In the genomic region with DNA sequence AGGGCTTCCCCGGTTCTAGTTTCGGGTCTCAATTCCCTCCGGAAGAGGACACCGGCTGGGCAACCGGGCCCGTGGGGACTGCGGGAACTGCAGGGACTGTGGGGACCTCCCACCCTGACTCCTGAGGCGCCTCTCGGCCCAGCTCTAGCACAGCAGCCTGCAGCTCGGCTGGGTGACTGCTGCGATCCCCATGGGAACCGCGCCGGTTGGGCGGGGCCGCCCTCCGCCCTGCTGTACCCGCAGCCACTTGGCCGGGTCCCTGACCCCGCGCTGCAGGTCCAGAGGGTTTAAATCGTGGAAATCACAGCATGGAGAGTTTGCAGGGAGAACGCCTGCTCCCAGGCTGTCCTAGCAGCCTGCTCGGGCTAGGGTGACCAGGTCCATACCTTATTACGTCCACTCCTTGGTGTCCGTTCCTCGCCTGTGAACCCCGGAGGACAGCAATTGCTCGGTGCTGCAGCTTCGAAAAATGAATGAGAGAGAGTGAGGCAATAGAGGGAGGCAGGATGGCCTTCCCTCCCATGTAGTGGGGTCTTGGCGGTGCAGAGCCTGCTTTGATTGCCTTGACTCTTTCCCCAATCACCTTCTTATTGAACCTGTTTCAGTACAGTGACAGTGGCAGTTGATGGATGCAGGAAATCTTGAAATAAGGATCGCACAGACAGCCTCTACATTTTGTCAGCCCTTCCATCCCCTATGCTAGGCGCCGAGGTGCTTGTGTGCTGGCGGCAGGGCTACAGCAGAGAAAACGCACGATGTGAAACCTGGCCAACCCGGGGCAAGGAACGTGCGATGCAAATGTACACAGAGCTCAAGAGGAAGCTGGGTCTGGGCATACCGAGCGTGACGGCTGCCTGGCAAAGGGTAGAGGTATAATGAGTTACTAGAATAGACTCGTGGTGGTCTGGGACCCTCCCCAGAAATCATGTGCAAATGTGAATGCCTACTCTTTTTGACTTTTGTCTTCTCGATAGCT, we compare ENCODE assay signal across 8 mouse cellular contexts. TPM values are rescaled to one million over a fixed set of nuclear protein-coding genes. Genes with fewer than 3 reads are reported as not detected.
A peak's percentile ranks its signal among the peaks of the same experiment; 100 is the strongest.
DNase-seq lines count a peak whose midpoint lies in the region; ATAC-seq and TF ChIP-seq lines count a peak whose summit lies in the region.

Cdkl1 (minus strand) TSS at position 738 of the 976 bp plus-strand sequence.

- no peak for TF ChIP-seq EP300 in liver, embryonic 14.5 days (IDR thresholded peaks at IDR 0.05; ENCODE audit: low read depth)

- H3K4me1 ChIP-seq in E14TG2a.4 (replicated peaks; ENCODE audit: low read depth, low read length), result peaks cover 15% of the 10 kb centered on the region
- H3K4me1 ChIP-seq in forebrain, embryonic 13.5 days, result peaks cover 15% of the 10 kb centered on the region
- peaks cover 4% of the 10 kb centered on the region for H3K4me1 ChIP-seq in heart, embryonic 16.5 days (ENCODE audit: control insufficient read depth, insufficient read depth, low read length)
- H3K4me1 ChIP-seq in liver, embryonic 14.5 days (replicated peaks; ENCODE audit: control insufficient read depth in 2 of 2, insufficient read depth in 2 of 2, low read length in 1 of 2), result peaks cover 22 to 34% of the 10 kb centered on the region in 2 experiments
- H3K4me1 ChIP-seq in stomach, embryonic 15.5 days, result peaks cover 13% of the 10 kb centered on the region

- 2% methylated on average over 45 of the region's 45 CpGs for WGBS in forebrain, embryonic 13.5 days
- WGBS in heart, embryonic 16.5 days, result 2% methylated on average over 45 of the region's 45 CpGs
- WGBS in liver, embryonic 14.5 days (ENCODE audit: insufficient replicate concordance), result 1% methylated on average over 45 of the region's 45 CpGs
- 2% methylated on average over 45 of the region's 45 CpGs for WGBS in stomach, embryonic 15.5 days

- H3K9ac ChIP-seq in forebrain, embryonic 13.5 days, result peak within 1 kb of the TSS; percentile 72
- peak within 1 kb of the TSS; percentile 73 for H3K9ac ChIP-seq in heart, embryonic 16.5 days (ENCODE audit: low read length)
- H3K9ac ChIP-seq in liver, embryonic 14.5 days (replicated peaks), result peak within 1 kb of the TSS; percentile 71
- peak within 1 kb of the TSS; percentile 32; the same call in 1 of the 2 replicates for H3K9ac ChIP-seq in stomach, embryonic 15.5 days

- H3K27me3 ChIP-seq in E14TG2a.4 (ENCODE audit: insufficient read depth, low read length), result peaks cover 49% of the 10 kb centered on the region
- peaks cover 5% of the 10 kb centered on the region; the same call in 1 of the 2 replicates for H3K27me3 ChIP-seq in forebrain, embryonic 13.5 days
- no peaks in the 10 kb centered on the region; the same call in 1 of the 2 replicates for H3K27me3 ChIP-seq in heart, embryonic 16.5 days (ENCODE audit: control insufficient read depth, insufficient read depth, low read length)
- peaks cover 29% of the 10 kb centered on the region for H3K27me3 ChIP-seq in liver, embryonic 14.5 days (ENCODE audit: control insufficient read depth, insufficient read depth, low read length)
- H3K27me3 ChIP-seq in stomach, embryonic 15.5 days (replicated peaks), result no peaks in the 10 kb centered on the region; the same call in 1 of the 2 replicates

- ATAC-seq in cerebellum, adult (ENCODE audit: insufficient number of reproducible peaks, low FRiP score, low TSS enrichment), result peak; percentile 75
- peak; percentile 93 for ATAC-seq in forebrain, embryonic 13.5 days
- ATAC-seq in heart, embryonic 16.5 days (replicated peaks; ENCODE audit: extremely low read depth, insufficient read depth, low FRiP score), result peak; percentile 84
- ATAC-seq in liver, embryonic 14.5 days (ENCODE audit: insufficient read depth), result peak; percentile 98
- peak; percentile 90 for ATAC-seq in stomach, embryonic 15.5 days (ENCODE audit: insufficient read depth, low FRiP score, low read depth)

- peak within 1 kb of the TSS; percentile 76 for H3K4me3 ChIP-seq in E14TG2a.4 (replicated peaks; ENCODE audit: low read length)
- H3K4me3 ChIP-seq in forebrain, embryonic 13.5 days, result peak within 1 kb of the TSS; percentile 58
- peak within 1 kb of the TSS; percentile 65 for H3K4me3 ChIP-seq in heart, embryonic 16.5 days (ENCODE audit: low read length)
- H3K4me3 ChIP-seq in liver, embryonic 14.5 days (ENCODE audit: insufficient read depth in 1 of 2, low read depth in 2 of 2, low read length in 2 of 2), result peak within 1 kb of the TSS; percentile 55 to 65
- H3K4me3 ChIP-seq in stomach, embryonic 15.5 days (replicated peaks), result peak within 1 kb of the TSS; percentile 55

- DNase-seq in kidney, postnatal 14 days, result peak; percentile 92
- peak in 2 of 3 experiments; percentile 36 to 40 for DNase-seq in liver, embryonic 14.5 days (ENCODE audit: low read depth in 3 of 3, low spot score in 3 of 3)
- peak; percentile 59 for DNase-seq in neural tube, embryonic 10.5 days (ENCODE audit: extremely low spot score, low spot score)

- H3K27ac ChIP-seq in forebrain, embryonic 13.5 days, result no peak within 1 kb of the TSS; the same call in 1 of the 2 replicates
- no peak within 1 kb of the TSS; the same call in 1 of the 2 replicates for H3K27ac ChIP-seq in heart, embryonic 16.5 days (ENCODE audit: low read length)
- H3K27ac ChIP-seq in liver, embryonic 14.5 days, result peak within 1 kb of the TSS; percentile 43
- H3K27ac ChIP-seq in stomach, embryonic 15.5 days, result 0 out of 2 replicates have a peak within 1 kb of the TSS, but pooled peaks have one; percentile 12

- H3K9me3 ChIP-seq in E14TG2a.4 (ENCODE audit: low read length), result peaks cover 8% of the 10 kb centered on the region; the same call in 1 of the 2 replicates
- no peaks in the 10 kb centered on the region for H3K9me3 ChIP-seq in forebrain, embryonic 13.5 days (replicated peaks)
- H3K9me3 ChIP-seq in heart, embryonic 16.5 days (replicated peaks; ENCODE audit: control insufficient read depth, low read length), result no peaks in the 10 kb centered on the region
- no peaks in the 10 kb centered on the region for H3K9me3 ChIP-seq in liver, embryonic 14.5 days (ENCODE audit: control insufficient read depth, low read length)
- no peaks in the 10 kb centered on the region for H3K9me3 ChIP-seq in stomach, embryonic 15.5 days

- H3K36me3 ChIP-seq in E14TG2a.4 (ENCODE audit: insufficient read depth, low read length), result no peaks in the 10 kb centered on the region
- no peaks in the 10 kb centered on the region for H3K36me3 ChIP-seq in forebrain, embryonic 13.5 days (ENCODE audit: poor library complexity, severe bottlenecking)
- H3K36me3 ChIP-seq in heart, embryonic 16.5 days (ENCODE audit: control insufficient read depth, insufficient read depth), result no peaks in the 10 kb centered on the region
- H3K36me3 ChIP-seq in liver, embryonic 14.5 days (replicated peaks; ENCODE audit: control insufficient read depth, insufficient read depth, low read depth), result no peaks in the 10 kb centered on the region
- H3K36me3 ChIP-seq in stomach, embryonic 15.5 days, result no peaks in the 10 kb centered on the region

- peak within 1 kb of the TSS; percentile 97 for H3K4me2 ChIP-seq in forebrain, embryonic 13.5 days
- H3K4me2 ChIP-seq in heart, embryonic 16.5 days (ENCODE audit: low read depth, low read length), result peak within 1 kb of the TSS; percentile 91
- peak within 1 kb of the TSS; percentile 96 for H3K4me2 ChIP-seq in liver, embryonic 14.5 days (ENCODE audit: low read depth)
- H3K4me2 ChIP-seq in stomach, embryonic 15.5 days, result peak within 1 kb of the TSS; percentile 99

- TF ChIP-seq CTCF in E14TG2a.4 (conservative IDR thresholded peaks at IDR 0.05; ENCODE audit: low read length), result no peak
- 0 out of 2 replicates have a peak, but pooled peaks have one; percentile 2 for TF ChIP-seq CTCF in liver, embryonic 14.5 days (IDR thresholded peaks at IDR 0.05; ENCODE audit: low read depth)

RNA-seq across cellular contexts. Expression of gene Cdkl1, which starts in this region (rescaled TPM):
- 1.1 and 1.5 TPM in 2 replicates for polyA plus RNA-seq in forebrain, embryonic 13.5 days (2015; fragmentation: Nextera tagmentation; extraction: Ambion mirVana)
- 5.2 and 7.0 TPM in 2 replicates for polyA plus RNA-seq in heart, embryonic 16.5 days (2015; fragmentation: Nextera tagmentation; extraction: Ambion mirVana)
- 0.48 and 0.80 TPM in 2 replicates for polyA plus RNA-seq in liver, embryonic 14.5 days (2012; rRNA removed)
- polyA plus RNA-seq in liver, embryonic 14.5 days (2014; fragmentation: Nextera tagmentation; extraction: Ambion mirVana), result 1.4 and 1.7 TPM in 2 replicates
- 4.2 and 5.5 TPM in 2 replicates for polyA plus RNA-seq in stomach, embryonic 15.5 days (2015; fragmentation: Nextera tagmentation; extraction: Ambion mirVana)

Comparison
In these comparisons a context has a peak if more than half of its experiments do, and no peak if none do; other contexts are left out.
1. H3K27ac ChIP-seq: peak in liver, embryonic 14.5 days (single experiment) and stomach, embryonic 15.5 days (single experiment); none in forebrain, embryonic 13.5 days (single experiment) and heart, embryonic 16.5 days (single experiment).
2. DNase-seq: peak in every context shown above with its lines; median percentile 92 in kidney, postnatal 14 days; 59 in neural tube, embryonic 10.5 days; 38 in liver, embryonic 14.5 days.
3. Peak in every context shown above with its lines, with median percentiles within 50 percentile points of each other: H3K4me3 ChIP-seq, ATAC-seq, H3K4me2 ChIP-seq and H3K9ac ChIP-seq.